Mouse (Mus musculus) olfactory bulb, adult 2 months (tissue): ENCODE data around the gene Parp14.

Source experiments
- CTCF ChIP-seq: fragments of 200-500 bp; IDR thresholded peaks from 2 replicates; pipeline ENCODE4 v1.5.1; 2012; ENCODE audit warnings: low read depth, mild to moderate bottlenecking, low read length, moderate library complexity; ENCODE audit not compliant: insufficient read depth
- POLR2A ChIP-seq: fragments of 200-500 bp; IDR thresholded peaks from 2 replicates; pipeline ENCODE4 v1.6.1; 2012; ENCODE audit warnings: mild to moderate bottlenecking, low read depth, low read length, moderate library complexity; ENCODE audit not compliant: insufficient read depth

DNA sequence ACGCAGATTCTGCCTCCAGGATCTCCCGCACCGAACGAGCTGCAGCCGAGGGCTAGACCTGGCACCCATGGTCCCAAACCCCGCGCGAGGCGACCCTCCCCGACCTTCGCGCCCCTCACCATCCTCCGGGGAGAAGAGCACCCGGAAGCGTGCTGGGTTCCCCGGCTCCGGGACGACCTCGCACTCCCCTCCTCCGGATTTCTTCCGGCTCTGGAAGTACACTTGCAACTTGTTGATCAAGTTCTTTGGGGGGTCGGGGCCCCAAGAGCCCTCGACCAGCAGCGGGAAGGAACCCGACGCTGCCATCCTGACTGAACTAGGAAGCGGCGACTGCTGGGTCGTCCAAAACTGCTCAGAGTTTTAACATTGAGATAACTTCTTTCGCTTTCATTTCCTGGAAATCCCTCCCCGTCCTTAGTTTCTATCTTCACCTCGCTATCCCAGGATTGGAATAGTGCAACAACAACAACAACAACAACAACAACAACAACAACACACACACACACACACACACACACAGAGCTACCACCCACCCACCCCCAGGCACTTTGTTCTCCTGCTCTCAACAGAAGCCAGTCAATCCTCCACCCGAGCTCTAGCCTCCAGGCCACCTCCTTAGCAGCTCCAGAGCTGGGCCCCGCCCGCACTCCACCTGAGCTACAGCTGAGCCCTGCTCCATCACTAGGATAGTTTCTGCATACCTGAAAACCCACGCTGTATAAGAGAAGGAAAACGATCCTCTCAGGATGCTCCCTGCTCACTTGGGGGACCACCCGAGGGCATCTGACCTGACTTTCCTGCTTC, at the start of gene Parp14:
- no peak for TF ChIP-seq CTCF
- no peak for TF ChIP-seq POLR2A
